Mouse (Mus musculus): Measurements from ENCODE around the gene Prkag2.
"Not testable (repeated sequence)": the region's sequence is repeated elsewhere in the genome, so short reads cannot be mapped to it uniquely, and the experiment has no call there.

Prkag2 gene

GRCm38 (mm10) chr5:24874111-24874510 lies 226.3 kb downstream of the Prkag2 start:
- no peak for DNase-seq (ENCODE audit: low read depth, low spot score)

DNA sequence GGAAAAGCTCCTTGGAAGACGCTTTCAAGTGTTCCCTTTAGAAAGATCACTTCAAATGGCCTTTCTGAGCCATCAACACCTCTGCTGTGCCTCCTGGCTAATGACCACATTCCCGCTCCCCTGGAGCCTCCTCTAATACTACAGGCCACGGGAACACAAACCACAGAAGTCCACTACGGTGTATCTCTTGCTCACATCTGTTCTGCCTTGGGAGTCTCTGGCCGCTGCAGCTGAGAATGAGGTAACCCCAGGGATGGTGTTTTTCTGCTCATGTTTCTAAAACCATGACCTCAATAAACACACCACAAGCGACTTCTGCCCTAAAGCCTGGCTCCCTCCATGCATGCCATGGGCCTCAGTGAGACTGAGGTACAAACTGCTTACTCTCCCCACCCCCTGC lies 227.2 kb downstream of the Prkag2 start:
- DNase-seq (ENCODE audit: low read depth, low spot score), result no peak

DNA sequence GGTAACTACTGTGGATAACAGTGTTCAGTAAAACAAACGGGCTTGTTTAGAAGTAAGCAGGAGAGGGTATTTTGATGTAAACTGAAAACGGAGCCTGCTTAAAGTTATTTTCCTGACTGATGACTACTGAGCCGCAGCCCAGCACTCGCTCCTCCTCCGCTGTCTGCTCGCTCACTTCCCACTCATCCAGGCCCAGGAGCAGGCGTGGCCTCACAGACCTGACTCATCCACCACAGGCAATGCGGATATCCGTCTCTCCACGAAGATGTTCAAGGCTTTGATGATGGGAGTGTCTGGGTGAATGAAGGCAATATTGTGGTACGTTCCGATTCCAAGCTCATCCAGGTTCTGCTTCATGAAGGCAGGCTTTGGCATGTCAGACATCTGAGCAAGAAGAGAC lies 229.2 kb downstream of the Prkag2 start:
- no peak for DNase-seq (ENCODE audit: low read depth, low spot score)

GRCm38 (mm10) chr5:24869796-24870289 lies 230.6 kb downstream of the Prkag2 start:
- DNase-seq (ENCODE audit: low read depth, low spot score), result no peak

DNA sequence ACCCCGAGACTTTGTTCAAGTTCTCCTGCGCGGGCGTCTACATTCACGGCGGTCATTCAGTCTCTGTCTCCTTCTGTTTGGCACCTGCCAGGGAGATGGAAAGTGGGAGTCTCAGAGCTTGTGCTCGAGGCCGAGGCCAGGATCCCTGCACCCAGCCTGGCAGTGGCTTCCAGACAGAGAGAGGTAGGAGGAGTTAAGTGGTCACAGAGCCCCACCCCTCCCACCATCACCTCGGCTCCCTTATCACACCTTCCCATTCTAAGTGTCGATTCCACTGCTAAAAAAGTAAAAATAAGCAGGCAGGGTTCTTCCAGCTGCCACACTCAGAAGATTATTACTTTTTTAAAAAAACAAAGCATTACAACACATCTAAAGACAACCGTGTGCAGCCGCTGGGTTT lies 236.6 kb downstream of the Prkag2 start:
- DNase-seq (ENCODE audit: low read depth, low spot score), result no peak

DNA sequence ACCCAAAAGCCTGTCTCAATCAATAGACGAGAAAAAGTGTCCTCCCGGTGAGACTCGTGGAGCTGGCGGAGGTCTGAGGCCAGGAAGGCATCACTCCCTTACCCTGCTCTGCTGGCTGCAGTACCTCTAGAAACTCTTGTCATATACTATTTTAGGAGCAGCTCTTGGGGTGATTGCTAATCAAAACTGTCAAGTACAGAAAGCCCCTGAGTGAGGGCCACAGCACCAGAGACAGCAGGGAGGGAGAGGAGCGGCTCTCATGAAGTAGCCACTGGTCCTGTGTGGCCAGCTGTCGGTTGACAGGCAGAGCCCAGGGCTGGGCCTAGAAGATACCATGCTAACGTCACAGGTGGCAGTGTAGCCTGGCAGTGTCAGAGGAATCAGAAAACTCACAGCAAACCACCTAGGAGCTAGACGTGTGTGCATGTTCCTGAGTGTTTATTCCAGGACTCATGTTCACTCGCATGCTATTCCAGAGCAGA lies 239.0 kb downstream of the Prkag2 start:
- no peak for DNase-seq (ENCODE audit: low read depth, low spot score)

- DNase-seq (ENCODE audit: low read depth, low spot score), result no peak
Measured at GRCm38 (mm10) chr5:24860635-24861448, 239.6 kb downstream of the Prkag2 start.

DNA sequence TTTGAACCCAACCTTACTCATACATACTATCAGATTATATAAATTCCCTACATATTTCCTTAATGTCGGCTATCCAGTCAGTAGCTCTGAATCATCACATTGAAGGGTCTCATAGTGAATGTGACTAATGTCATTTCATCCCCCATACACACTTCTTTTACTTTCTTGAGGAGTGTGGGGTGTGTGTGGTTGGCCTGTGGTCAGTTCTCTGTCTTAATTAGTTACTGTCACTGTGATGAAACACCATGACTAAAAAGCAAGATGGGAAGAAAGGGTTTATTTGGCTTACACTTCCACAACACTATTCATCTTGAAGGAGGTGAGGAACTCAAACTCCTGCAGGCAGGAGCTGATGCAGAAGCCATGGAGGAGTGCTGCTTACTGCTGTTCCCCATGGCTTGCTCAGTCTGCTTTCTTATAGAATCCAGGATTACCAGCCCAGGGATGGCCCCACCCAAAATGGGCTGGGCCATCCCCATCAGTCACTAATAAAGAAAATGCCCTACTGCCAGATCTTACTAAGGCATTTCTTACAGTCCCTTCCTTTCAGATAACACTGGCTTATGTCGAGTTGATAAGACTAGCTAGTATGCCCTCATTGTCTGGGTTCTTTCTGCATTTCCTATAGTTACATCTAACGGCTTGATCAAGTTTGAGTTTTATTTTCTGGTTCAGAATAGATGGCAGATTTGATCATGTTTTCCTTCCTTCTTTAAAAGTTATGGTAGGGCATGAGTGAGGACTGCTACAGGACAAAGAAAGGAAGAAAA lies 240.5 kb downstream of the Prkag2 start:
- no peak for DNase-seq (ENCODE audit: low read depth, low spot score)

DNA sequence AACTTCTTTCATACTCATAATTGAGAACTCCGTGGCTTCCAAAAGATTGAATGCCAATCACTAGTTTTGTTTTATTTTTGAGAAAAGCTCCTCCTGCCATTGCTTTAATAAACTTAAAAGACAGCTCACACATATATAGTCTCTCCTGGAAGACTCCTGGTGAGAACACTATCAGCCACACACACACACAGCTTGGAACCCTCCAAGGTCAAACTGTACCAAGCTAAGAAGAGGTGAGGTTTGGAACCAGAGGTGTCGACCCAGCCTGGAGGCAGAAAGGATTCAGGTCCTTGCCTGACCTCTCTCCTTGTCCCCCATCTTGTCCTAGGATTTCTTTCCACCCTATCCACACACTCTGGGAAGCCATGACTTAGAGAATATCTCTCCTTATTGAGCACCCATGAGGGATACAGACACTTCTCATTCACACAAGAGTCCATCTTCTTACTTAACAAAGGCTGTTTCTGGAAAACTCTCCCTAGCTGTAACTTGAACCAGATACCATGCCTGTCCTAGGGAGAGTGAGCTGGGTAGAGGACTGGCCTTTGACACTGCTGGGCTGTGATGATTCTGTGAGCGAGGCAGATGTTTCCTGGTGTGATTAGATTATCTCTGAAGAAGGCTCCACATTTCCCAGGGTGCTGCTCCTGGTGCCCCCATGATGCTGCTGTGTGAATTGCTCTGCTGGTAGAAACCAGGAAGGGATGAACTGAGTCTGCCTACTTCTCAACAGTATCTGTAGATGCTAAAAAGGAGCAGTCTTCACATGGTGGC lies 245.4 kb downstream of the Prkag2 start:
- no peak for DNase-seq (ENCODE audit: low read depth, low spot score)

DNA sequence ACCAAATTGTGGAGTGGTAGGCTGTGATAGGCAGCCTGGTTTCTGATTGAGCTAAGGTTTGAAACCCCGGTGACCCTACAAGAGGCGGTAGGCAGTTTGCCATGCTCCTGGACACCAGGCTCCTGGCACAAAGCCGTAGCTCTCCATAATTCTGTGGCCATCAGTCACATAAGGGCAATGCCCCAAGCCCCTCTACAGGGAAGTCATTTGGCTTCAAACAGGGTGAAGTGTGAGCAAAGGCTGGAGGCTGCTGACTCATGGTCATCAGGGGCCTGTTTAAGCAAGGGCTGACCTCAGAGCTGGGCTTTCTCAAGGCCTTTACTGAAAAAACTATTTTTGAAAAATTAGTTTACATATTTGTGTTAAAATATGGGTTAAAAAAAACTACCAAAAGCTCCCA lies 246.2 kb downstream of the Prkag2 start:
- DNase-seq (ENCODE audit: low read depth, low spot score), result no peak

DNA sequence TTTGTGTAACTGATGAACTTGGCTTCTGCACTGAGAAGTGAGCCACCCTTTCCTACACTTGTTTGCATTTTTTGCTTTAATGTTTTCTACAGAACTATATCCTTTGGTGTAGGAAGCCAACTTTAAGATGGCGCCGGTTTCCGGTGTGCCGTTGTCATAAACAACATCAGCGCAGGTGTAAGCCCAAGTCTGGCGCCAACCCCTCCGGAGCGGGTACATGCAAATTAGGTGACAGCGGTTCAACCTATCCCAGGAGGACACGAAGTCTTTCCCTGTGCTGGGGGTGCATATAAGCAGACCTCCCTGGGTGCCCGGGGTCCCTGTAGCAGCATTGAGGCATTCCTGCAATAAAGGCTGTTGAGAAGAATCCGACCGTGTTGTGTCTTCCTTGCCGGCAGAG lies 252.2 kb downstream of the Prkag2 start:
- DNase-seq (ENCODE audit: low read depth, low spot score), result not testable (repeated sequence)

DNA sequence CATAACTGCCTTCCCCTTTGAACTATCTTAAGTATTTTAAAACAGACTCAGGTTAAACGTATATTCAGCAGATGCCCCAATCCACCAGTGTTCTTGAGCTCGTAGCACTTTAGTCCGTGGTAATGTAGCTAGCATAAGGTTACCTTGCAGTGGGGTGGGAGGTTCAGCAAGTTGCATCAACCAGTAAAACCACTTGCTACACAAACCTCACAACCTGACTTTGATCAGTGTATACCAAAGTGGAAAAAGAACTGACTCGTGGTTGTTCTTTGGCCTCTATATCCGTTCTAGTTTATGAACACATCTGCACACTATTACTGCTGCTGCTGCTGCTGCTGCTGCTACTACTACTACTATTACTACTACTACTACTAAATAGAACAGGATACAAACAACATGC lies 256.6 kb downstream of the Prkag2 start:
- DNase-seq (ENCODE audit: low read depth, low spot score), result peak; percentile 51

DNA sequence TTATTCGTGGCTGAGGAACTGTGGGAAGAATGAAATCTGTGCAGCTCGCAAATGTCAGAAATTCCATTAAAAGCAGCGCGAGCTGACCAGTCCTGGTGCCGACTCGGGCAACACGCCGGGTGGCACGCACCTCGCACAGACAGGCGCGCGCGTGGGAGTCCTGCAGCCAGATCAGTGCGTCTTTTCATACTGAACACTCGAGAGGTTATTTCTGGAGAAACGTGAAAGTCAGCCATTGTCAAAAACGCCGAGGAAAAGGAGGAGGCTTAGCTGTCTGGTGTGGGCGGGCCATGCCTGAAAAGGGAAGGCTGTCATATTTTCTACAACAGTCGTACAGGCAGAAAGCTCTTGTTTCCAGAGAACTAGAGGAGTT lies 257.4 kb downstream of the Prkag2 start:
- DNase-seq (ENCODE audit: low read depth, low spot score), result no peak

DNA sequence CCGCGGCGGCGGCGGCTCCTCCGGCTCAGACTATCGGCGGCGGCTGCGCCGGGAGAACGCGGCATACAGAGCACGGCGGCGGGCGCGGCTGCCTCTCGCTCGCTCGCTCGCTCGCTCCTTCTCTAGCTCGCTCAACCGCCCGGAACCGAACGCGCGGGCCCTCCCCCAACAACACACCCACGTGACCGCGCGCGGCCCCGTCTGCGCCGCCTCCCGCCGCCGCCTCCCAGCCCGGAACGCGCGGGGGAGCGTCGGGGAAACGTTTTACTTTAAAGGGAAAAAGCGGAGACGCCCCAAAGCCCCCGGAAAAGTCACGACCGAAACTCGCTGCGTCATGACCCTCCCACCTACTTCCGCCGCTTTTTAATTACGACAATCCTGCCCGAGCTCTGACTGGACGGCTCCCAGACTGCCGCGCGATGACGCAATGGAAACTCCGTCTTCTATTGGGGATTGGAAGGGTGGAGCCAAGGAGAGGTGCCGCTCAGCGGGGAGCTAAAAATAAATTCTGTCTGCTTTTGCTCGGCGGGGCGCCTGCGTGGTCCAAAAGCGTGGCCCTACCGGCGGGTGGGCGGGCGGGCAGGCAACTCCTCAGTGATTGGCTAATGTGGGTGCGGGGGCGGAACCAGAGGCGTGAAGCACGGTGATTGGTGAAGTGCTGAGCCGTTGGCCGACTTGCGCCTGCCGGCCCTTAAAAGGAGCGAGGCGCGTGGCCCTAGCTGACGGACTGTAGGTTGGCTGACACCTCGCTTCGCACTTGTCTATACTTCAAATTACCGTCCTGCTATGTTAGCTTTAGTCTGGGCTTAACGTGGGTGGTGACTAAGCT lies 258.0 kb downstream of the Prkag2 start, which contains the start of gene Rheb:
Gene Rheb (minus strand): TSS at position 351 of the 829 bp plus-strand sequence.
- DNase-seq (ENCODE audit: low read depth, low spot score), result peak; percentile 100

- DNase-seq (ENCODE audit: low read depth, low spot score), result no peak
Measured at GRCm38 (mm10) chr5:24841662-24842273, 258.7 kb downstream of the Prkag2 start.

DNA sequence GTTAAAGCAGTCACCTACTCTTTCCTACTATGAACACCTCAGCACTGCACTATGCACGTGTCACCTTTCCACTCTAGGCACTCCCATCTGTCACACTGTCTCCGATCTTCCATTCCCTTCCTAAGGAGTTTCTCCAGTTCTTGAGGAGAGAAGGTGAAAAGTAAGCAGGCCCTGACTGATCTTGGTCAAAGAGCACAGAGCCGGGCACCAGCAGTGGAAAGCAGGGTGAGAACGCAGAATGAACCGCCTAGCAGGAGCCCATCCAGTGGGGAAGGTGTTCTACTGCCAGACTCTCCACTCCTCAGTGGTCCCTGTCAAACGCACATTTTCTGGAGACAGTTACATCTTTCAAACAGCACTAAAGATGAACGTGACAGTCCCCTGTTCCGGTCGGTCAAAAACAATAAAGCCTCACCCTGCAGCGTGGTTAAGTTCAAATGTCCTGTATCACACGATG lies 259.4 kb downstream of the Prkag2 start:
- DNase-seq (ENCODE audit: low read depth, low spot score), result peak; percentile 28

- no peak for DNase-seq (ENCODE audit: low read depth, low spot score)
Measured at GRCm38 (mm10) chr5:24834491-24834890, 266.0 kb downstream of the Prkag2 start.

DNA sequence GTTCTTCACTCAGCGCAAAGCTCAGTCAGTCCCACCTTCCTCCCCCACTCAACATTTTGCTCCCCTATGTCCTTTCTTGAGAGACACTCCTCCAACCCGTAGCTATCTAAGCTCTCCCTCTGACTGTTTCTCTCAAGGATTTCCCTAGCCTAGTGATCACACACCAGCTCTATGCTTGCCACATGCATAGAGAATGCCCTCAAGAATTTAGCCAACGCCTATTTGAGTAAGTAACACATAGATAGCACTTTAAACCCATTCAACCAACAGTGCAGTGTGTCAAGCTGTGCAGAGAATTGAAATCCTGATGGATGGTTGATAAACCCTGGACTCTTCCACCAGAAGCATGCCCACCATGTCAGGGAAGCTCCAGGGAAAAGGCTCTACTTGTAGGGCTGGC lies 268.5 kb downstream of the Prkag2 start:
- no peak for DNase-seq (ENCODE audit: low read depth, low spot score)

GRCm38 (mm10) chr5:24828446-24828845 lies 272.0 kb downstream of the Prkag2 start:
- DNase-seq (ENCODE audit: low read depth, low spot score), result no peak

DNA sequence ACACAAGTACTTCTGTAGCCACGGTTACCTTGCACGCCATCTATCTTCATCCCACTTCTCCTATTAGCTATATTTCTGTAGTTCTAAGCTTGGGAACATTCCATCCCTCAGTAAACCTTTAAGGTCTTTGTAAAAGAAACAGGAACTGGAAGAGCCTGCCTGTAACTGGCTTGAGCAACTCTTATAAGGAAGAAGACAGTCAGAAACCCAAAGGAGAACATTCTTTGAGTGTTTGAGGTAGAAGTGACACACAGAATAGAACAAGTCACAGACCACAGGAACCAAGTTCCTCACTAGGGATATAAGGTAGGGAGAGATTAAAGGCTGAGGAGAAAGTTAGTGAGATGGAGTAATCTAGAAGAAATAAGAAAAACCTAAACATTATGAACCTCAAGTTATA lies 273.3 kb downstream of the Prkag2 start:
- DNase-seq (ENCODE audit: low read depth, low spot score), result no peak
